Mouse (Mus musculus): ENCODE data around the gene Nfyb.
A peak's percentile ranks its signal among the peaks of the same experiment; 100 is the strongest.

The Nfyb gene

DNA sequence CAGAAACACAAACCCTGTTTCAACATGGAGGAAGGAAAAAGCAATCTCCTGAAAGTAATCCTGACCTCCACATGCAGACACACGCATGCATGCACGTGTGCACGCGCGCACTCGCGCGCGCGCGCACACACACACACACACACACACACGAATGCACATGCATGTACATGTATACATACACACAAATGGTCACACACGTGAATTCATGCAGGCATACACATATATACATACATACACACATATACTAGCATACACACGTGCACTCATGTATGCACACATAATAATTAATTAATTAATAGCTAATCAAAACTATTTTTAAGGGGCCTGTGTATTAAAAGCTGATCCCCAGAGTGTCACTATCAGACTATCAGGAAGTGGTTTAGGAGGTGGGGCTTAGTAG, 15.9 kb upstream of the Nfyb start:
- DNase-seq (ENCODE audit: extremely low spot score), result no peak

DNA sequence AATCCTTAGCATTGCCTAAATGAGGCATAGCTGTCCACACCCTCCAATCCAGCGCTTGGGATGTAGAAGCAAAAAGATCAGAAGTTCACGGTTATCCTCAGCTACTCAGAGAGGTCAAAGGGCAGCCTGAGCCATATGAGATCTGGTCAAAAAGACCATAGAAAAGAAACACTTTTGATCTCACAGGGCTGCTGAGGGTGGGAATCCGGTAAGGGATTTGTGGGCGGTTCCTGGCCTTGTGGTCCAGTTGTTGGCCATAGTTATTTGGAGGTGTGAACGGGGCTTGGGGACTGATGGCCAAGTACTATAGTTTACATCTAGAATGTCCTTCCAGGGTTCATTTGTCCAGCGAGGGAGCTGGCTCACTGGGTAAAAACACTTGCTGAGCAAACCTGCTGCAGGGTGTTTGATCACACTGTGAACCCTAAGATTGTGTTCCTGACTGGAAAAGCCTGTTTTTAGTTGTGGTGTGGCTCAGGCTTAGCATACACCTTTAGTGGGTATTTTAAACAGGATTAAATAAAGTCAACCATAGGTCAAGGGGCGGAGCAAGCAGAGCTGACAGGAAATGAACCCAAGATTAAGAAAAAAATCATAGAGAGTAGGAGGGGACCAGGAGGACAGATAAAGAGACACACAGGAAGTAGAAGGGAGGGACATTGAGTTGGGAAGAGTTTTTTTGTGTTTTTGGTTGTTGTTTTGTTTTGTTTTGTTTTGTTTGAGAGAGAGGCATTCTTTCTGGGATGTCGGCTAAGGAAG, 15.0 kb upstream of the Nfyb start:
- no peak for DNase-seq (ENCODE audit: extremely low spot score)

DNA sequence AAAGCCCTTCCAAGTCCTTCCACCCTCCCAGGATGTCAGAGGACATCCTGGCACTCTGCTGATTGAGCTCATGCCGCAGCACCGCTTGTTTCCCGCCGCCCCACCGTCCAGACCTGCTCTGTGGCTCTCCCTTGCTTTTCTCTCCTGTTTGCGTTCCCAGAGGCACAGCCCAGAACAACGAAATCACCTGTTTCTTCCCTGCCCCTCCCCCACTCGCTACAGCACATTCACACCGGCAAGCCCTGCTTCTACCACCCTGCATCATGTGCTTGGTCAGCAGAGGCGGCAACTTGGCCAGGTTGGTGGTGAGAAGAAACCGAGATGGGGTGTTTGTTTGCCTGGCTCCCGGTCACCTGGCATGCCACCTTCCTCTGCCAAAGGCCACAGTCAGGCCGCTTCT, 13.9 kb upstream of the Nfyb start:
- DNase-seq (ENCODE audit: extremely low spot score), result no peak

DNA sequence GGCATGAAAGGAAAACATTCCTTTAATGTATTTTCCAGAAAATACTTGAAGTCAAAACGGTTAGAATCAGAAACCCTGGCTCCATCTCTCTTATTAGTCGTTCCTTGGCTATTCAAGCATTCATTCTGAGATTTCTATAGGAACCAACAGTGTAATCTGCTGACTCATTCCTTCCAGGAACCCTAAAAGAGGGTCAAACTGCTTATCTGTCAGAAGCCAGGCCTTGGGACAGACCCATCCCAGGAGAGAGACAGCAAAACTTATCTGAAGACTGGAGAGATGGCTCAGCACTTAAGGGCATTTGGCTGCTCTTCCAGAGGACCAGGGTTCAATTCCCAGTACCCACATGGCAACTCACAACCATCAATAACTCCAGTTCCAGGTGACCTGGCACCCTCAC, 13.1 kb upstream of the Nfyb start:
- no peak for DNase-seq (ENCODE audit: extremely low spot score)

DNA sequence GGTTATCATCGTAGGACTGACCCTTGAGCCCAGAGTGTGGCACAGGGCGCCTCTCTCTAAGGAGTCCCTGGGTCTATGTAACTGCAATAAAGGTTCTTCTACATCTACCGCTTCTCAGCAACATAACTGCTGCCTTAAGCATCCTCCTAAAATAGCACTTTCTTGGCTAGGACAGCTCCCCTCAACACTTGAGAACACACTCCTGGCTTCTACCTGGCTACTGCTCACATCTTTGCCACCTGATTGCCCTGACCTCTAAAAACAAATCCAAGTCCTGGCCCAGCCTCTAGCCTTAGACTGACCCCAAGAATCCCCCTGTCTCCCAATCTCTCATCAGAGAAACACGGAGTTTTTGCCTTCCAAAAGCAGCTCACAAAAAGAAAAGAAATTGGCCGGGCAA, 10.9 kb upstream of the Nfyb start:
- DNase-seq (ENCODE audit: extremely low spot score), result no peak

DNA sequence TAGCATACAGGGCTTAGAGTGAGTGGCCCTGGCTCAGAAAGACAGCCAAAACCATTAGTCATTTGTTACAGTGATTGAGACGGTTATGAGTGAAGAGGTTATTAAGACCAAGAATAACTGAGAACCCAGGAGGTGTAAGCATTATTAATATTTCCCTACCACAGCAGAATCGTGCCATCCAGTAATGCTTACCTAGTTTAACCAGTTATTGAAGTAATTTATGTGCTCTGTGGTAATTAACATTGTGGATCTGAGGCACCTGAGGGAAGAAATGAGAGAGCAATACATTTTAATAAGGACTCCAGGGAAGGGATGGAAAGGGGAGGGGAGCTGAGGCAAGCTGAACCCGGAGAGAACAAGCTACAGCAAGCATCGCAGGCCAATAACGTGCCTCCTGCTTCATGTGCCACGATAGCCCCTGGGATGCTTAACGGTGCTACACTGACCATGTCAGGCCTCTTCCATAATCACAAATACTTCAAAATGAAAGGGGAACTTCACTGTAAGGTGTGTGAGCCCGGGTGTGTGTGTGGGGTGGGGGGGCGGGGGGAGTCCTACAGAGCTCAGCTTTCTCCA, 7.7 kb upstream of the Nfyb start:
- no peak for DNase-seq (ENCODE audit: extremely low spot score)

DNA sequence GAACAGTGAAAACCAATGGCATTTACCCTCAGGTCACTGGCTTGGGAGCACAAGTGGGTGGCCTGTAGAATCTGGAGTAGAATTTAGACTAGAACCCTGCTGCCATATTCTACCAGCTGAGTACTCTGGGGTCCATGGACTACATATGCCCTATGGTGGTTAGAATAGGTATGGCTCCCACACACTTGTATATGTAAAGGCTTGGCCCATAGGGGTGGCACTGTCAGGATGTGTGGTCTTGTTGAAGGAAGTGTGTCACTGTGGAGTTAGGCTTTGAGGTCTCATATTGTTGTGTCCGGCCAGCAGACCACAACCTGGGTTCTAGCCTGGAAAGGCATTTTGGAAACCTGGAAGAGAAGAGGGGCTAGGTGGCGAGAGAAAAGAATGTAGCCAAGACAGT, 6.8 kb upstream of the Nfyb start:
- no peak for DNase-seq (ENCODE audit: extremely low spot score)

DNA sequence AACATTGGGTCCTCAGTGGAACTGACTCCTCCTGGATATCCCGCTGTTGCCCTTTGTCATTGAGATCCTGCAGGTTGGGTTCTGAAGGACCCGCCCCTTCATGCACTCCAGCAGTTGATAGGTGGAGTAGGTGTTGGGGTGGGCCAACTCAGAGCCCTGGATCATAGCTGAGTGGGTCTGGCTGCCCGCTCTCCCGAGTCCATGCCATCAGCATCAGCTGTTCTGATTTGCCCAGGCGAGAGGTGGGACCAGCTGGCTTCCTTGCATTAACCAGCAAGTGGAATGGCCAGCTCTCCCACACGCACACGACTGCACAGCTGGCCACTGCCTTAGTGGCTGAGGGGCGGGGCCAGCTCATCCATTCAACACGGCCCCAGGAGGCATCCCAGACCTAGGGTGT, 5.0 kb upstream of the Nfyb start:
- DNase-seq (ENCODE audit: extremely low spot score), result no peak

DNA sequence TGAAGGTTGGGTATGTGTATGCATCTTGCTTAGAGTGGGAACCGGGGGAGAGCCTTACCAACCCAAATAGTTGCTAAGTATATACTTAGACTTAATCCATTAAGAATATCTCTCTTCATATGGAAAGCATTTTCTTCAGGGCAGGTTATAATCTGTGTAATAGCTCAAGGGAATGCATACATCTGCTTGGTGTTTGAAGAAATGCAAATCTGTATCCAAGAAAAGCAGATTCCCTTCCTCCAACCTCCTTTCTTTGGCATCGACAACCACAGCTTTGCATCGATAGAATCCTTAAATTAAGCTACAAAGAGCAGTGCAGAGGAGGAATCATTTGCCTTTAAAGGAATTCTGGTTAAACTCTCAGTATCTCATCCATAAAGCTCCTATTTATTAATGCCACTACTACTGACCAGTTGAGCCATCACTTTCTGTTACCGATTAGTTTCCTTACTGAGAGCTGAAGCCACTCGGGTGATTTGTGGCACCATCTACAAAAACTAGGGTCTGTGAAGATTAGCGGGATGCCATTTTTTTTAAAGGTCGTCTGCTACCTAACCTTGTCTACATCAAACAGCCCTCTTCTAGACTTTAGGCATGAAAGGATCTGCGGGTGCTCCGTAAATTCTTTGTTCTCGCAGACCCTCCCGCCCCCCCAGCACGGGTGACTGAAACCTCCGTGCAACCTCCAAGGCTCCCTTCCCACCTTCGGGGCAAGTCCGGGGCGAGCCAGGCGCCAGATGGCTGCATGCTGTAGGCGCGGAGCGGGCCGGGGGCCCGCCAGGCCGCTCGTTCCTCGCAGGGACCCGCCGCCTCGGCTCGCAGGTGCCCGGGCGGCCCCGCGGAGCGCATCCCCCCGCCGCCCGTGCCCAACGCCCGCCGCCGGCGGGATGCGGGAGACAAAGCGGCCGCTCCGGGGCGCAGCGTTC, 925 bp downstream of the Nfyb start:
- DNase-seq (ENCODE audit: extremely low spot score), result peak; percentile 59

DNA sequence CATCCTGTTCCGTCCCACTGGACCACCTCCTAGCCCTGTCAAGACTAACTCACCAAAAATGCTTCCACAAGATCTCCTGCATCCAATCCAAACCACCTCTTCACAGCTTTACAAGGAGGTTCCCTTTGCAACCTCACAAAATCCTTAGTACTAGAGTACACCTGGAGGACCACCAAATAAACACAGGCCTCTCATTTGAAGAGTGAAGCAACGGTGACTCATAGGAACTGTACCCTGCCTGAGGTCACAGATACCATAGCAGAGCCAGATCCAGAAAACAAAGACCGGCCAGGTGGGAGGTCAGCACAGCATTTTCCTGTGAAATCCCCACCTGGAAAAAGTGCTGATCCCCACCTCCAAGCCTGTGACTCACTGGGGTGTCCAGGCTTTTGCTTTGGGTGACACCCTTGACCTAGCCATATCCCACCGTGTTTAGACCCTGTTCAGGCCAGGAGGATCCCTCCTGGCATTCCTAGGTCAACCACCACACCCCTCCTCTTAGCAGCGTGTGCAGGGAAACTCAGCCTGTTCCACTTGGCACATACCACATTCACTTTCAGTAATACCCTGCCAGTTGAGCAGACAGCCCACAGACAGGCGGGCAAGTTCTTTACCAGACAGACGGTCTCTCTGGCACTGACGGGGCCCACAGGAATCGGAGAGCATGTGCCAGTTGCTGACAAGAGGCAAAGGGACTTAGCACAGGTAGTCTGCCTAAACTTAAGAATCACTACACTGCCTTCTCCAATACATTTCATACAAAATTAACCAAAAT, 2.7 kb downstream of the Nfyb start:
- DNase-seq (ENCODE audit: extremely low spot score), result no peak

DNA sequence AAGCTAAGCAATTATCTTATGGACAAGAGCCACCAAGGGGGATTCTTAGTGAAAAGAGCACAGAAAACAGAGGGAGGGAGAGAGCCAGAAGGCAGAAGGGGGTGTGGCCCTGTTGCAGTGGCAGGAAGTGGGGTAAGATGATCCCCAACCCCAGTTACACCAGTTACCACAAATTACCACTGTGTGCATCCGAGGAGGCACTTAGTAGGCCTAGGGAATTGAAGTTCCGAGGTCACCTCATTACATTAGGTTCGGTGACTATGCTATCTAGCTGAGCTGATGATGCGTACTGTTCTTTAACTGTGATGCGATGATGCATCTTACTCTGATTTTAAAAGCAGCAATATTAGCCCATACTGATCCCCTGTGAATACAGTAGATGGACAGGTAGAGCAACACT, 4.2 kb downstream of the Nfyb start:
- DNase-seq (ENCODE audit: extremely low spot score), result no peak

DNA sequence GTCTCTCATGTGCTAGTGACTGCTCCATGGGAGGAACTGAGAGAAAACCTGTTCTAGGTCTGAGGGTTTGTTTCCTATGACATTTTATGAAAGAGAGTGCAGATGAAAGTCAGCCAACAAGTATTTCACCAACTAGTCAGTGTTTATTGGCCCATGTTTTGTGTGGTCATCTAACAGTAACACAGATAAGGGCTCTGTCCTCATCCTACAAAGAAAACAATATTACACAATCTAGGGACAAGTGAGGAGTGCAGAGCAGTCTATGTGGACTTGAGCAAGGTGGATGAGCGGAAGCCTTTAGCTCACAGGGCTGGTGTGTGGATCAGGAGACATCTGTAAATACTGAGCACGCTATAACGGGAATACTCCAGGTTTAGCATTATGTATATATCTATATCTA, 5.1 kb downstream of the Nfyb start:
- DNase-seq (ENCODE audit: extremely low spot score), result no peak

DNA sequence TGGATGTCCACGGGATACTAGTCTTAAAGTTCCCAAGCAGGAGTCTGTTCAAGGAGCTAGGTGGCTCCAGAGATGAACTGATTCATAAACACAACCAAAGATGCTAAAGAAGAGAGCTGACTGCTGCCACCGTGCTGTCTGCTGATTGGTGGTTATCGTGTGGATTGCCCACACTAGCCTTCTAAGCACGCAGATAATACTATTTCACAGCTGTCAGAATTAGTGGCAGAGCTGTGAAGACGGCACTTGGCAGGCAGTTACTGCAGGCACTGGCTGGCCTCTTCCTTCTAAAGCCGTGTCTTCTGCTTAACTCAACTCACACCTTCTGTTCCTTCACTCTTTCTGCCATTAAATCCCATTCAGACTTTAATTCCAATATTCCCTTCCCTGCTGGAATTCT, 5.6 kb downstream of the Nfyb start:
- no peak for DNase-seq (ENCODE audit: extremely low spot score)

DNA sequence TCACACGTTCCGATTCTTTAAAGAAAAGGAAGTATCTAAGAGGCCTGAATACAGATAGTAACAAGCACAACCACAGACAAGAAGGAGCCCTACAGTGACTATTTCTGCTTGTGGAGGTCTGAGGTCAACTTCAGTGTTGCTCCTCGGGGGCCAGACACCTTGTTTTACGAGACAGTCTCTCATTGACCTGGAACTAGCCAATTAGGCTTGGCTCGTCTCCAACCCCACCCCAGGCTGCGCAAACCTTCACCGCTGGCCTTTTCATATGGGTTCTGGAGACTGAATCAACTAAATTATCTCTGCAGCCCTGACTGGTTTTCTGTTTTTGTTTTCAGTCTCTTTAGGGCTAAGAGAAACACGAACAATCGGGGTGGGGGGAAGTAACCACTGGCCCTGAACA, 6.6 kb downstream of the Nfyb start:
- DNase-seq (ENCODE audit: extremely low spot score), result no peak

DNA sequence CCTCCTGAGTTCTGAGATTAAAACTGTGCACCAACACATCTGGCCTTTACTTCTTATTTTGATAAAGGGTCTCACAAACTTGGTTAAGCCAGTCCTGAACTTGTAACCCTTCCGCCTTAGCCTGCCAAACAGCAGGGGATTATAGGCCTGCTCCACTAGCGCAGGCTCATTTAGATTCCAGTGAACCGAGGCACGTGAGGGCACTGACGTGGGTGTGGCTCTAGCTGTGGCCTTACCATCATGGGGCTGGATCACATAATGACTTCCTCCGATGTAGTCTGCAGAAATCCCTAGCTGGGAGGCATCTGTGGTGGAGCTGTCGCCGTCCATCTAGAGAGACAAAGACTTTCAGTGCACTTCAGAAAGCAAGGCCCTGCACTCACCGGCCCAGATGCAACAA, 7.5 kb downstream of the Nfyb start:
- DNase-seq (ENCODE audit: extremely low spot score), result no peak

DNA sequence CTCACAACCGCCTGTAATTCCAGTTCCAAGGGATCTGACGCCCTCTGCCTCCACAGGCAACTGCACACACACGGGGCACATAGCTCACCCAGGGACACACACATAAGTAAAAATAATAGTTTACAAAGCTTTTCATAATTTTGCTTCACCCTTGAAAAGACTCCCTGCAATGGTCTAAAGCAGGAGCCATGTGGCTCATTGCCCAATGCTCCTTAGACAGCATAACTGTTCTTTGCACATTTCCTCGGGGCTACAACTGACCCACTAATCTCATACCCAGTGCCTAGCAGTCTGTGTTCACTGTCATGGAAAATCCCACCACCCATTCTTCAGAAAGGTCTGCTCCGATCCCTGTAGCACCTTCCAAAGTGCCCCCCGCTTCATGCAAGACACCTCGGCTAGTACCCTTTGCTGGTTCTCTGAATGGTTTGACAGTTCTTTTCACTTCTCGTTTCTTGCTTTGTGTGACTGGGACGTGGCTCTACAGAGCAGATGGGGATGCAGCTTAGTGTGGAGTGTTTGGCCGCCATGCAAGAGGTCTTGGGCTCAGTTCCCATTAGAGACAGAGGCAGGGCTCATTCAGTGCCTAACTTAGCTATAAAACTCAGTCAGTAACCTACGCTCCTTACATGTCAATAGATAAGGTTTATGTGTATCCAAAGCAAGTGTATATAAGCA, 8.6 kb downstream of the Nfyb start:
- no peak for DNase-seq (ENCODE audit: extremely low spot score)

DNA sequence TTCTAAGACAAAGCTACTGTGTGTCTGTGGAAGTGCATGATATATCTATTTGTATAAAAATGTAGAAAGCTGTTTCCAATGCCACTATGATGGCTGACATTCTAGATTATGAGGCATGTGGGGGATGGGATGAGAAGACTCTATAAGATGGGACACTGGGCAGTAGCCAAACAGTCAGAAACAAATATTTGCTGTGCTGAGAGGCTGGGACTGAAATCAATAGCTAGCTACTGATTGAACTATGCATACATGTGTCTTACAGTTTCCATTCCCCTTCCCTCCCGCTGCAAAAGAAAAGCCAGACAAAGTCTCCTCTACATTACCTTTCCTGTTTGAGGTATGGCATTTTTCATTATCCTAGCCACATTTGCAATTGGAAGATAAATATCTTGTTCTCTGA, 9.3 kb downstream of the Nfyb start:
- DNase-seq (ENCODE audit: extremely low spot score), result no peak

DNA sequence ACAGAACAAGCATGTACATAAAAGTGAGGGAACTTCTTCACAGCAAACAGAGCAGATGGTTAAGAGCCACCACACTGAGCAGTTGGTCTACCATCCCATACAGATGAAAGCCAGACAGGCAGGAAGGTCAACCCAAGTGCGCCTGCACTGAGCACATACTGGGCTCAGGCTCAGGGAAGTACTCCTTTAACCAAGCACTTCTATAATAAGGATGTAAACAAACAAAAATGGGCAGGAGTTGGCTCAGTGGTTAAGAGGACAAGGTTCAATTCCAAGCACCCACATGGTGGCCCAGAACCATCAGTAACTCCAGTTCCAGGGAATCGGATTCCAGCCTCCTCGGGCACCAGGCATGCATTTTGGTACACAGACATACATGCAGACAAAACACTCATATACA, 11.0 kb downstream of the Nfyb start:
- DNase-seq (ENCODE audit: extremely low spot score), result no peak

DNA sequence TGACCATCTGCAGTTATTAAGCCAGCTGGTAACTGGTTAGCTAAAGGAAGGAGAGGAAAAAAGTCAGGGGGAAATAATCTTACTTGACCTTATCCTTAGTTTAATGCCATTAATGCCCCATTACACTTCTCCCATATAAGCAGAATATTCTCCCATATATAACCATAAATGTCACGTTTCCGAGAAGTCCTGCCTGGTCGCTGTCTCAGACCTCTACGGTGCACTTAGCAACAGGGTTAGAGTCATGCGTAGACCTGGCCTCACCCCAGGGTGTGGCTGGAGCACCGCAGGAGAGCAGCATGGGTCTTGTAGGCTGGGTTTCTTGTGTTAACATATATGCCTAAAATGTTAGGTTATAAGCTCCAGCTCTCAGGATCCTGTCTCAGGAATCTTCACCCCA, 13.2 kb downstream of the Nfyb start:
- no peak for DNase-seq (ENCODE audit: extremely low spot score)

DNA sequence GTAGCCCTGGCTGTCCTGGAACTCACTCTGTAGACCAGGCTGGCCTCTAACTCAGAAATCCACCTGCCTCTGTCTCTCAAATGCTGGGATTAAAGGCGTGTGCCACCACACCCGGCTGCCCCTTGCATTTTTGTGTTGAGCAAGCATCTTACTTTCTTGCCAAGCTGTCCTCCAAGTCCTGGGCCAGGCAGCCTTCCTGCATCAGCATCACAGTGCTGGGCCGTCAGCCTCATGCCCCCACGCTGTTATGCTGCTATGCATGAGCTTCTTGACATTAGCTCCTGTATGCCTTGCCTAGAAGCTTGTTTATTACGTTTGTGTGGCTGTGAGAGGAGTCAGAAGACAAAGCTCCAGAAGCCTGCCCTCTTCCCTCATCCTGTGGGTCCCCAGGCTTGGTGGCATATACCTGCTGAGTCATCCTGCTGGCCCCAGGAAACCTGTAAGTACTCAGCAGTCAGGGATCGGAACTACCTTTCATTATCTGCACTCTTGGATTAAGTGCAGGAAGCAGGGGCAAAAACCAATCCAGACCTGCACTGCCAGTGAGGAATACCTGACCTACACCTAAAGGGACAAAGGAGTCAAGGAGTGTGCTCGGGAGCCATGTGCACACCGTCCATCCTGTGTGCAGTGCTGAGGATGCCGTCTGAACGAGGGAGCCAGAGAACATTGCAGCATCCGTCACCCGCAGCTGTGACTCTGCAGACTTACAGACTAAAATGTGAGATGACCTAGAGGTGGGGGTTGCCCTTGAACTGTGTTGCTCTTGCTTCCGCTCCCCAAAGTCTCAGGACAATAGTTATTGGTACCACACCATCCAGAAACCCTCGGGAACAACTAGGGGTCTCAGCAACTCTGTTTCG, 16.7 kb downstream of the Nfyb start:
- no peak for DNase-seq (ENCODE audit: extremely low spot score)

DNA sequence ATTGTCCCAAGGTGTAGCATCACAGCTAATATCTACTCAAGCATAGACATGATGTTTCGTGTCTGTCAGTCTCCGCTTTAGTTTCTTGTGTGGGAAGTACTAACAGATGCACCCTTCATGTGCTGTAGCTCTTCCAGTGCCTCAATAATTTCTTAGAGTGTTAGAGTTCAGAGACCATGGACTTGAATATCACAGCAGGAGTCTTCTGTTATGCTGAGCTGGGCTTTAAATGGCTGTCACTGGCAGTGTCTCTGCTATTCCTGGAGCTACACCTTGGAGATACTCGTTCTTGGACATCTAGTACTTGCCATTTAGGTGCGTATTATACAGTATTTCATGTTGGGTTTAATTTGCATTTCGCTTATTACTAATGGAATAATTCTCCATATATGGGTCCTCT, 18.6 kb downstream of the Nfyb start:
- DNase-seq (ENCODE audit: extremely low spot score), result no peak

All from embryo, embryonic 9.5 days (tissue).